Mouse (Mus musculus): ENCODE data around the gene Sdc4.
A peak's percentile ranks its signal among the peaks of the same experiment; 100 is the strongest.

Sdc4 gene

GRCm38 (mm10) chr2:164449341-164450042 is 5.8 kb upstream of the Sdc4 start:
- DNase-seq (ENCODE audit: low read depth, low spot score) = no peak

- no peak for DNase-seq (ENCODE audit: low read depth, low spot score)
Observed at GRCm38 (mm10) chr2:164448921-164449320, 5.2 kb upstream of the Sdc4 start.

- no peak for DNase-seq (ENCODE audit: low read depth, low spot score)
Observed at GRCm38 (mm10) chr2:164448140-164448539, 4.5 kb upstream of the Sdc4 start.

DNA sequence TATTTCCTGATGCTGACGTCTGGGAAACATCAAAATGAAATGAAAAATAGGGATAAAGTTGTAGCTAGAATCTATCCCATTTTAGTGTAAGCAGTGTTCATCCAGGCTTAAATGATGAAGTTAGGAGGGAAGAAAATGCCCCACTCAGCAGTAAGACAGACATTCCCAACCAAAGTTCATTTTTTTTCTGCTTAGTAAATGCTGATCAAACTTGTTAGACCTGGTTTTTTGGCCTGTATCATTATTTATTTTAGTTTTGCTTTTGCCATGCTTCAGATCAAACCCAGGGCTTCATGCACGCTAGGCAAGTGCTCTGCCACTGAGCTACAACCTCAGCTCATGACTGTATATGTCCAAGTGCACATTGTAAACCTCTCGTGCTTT is 2.4 kb upstream of the Sdc4 start:
- DNase-seq (ENCODE audit: low read depth, low spot score) = no peak

DNA sequence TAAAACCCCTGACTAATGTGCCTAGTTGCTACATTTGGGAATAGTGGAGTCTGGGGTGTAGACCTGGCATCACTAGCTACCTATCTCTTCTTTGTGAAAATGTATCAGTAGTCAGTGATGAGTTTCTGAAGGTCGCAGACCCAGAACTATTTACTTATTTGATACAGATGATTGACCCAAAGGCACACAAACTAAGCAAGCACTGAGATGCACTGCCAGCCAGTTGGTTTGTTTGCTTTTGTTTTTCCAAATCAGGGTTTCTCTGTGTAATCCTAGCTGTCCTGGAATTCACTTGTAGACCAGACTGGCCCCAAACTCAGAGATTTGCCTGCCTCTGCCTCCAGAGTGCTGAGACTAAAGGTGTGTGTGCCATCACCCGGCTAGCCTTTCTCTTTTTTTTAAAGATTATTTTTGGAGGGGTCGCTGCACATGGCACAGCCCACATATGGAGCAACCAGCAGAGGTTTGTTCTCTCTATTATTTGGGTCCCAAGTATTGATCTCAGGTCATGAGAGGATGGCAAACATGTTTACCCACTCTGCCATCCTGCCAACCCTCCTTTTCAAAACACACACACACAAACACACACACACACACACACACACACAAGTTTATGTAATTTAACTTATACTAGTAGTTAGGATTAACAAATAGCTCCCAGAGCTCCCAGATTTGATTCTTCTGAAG is 1.9 kb upstream of the Sdc4 start:
- no peak for DNase-seq (ENCODE audit: low read depth, low spot score)

- DNase-seq (ENCODE audit: low read depth, low spot score) = no peak
Observed at GRCm38 (mm10) chr2:164444701-164445100, 1.0 kb upstream of the Sdc4 start.

DNA sequence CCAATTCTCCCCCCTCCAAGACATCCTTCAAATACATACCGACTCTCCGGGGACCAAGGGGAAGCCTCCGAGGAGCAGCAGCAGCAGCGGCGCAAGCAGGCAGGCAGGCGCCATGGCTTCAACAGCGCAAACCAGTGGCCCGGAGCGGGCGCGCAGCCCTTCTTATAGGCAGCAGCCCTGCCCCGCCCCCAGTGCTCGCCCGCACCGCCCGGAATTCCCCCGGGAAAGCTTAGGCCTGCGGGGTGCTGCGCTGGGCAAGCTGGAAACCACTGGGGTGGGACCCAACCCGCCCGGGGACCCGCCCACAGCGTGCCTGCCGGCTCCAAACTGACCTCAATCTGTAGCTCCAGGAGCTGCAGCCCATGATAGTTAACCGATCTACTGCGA is 643 bp downstream of the Sdc4 start:
- peak; percentile 78 for DNase-seq (ENCODE audit: low read depth, low spot score)

DNA sequence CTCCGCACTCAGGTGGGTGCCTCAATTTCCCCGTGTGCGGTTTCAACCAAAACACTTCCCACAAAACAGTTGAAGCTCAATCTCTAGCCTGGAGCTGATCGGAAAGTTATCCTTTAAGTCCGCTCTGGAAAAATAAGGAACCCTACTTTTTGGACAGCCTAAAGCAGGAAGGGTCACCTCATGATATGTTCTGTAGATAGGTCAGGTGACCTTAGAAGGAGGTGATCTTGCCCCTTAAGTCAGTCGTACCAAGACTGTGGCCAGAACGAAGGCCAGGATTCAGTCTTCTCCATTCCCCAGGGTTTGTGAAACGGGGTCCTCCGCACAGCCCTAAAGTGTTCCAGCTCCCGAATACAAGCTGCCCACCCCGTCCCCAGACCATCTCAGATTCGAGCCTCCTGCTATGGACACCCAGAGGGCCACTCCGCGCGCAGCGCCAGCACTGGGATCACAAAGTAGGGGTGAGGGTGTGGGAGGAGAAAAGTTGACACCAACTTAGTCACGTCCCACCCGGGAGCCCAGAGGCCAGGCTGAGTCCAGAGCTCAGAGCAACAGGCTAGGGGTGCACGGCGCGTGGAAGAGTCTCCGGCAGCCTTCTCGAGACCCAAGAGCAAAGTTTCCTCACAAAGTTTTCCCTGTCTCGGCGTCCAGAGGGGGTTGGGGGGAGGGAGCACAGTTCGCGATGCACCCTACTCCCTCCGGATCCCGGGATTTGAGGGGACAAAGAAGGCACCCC is 1.2 kb downstream of the Sdc4 start:
- no peak for DNase-seq (ENCODE audit: low read depth, low spot score)

DNA sequence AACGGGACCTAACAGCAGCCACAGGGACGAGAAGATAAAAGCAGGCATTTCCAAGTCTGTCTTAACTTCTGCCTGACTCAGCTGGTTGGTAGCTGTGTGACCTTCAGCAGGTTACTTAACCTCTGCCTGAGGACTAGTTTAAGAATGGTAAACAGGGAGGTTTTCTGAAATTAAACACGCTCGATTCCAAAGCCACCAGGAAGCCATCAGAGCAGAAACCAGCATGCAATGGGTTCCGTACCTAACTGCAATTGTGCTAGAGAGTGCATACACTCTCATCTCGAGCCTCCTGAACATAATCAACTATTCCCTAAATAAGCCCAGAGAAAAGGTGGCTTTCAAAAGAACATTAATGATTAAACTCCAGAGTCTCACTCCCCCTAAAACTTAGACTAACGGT is 2.0 kb downstream of the Sdc4 start:
- DNase-seq (ENCODE audit: low read depth, low spot score) = no peak

DNA sequence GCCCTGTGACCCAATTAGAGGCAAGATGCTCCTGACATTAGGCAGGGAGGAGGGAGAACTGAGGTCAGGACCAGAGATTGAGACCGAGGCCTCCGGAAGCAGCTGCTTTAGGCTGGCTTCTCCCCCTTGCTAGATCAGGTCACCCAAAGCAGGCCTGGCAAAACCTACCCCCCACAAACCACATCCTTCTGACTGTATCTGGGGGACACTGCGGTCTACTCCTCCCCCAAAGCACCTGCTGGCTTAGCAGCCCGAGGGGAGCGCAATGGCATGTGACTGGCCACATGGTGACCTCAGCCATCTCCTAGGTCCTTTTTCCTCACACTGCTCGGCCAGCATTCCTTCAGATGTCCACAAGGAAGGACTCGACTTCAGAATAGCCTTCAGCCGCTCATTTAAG is 2.5 kb downstream of the Sdc4 start:
- DNase-seq (ENCODE audit: low read depth, low spot score) = peak; percentile 61

- DNase-seq (ENCODE audit: low read depth, low spot score) = no peak
Observed at GRCm38 (mm10) chr2:164440314-164440713, 3.4 kb downstream of the Sdc4 start.

DNA sequence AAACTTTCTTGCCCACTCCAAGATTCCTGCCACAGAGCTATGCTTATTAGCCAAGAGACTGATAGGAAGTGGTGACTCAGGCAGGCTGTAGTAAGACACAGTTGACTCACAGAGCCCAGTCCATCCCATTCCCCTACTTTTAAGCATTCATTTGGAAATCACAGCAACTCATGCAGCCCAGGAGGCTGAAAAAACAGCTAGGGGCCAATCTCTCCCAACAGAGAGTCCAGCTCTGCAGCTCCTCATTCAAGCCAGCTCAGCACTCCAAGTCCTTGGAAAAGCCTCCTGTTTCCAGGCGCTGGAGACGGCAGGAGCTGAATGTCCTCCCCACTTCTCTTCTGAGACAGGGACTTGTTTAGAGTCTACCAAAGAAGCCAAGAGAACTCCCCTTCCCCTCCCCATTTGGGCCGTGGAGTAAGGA is 4.7 kb downstream of the Sdc4 start:
- DNase-seq (ENCODE audit: low read depth, low spot score) = no peak

- DNase-seq (ENCODE audit: low read depth, low spot score) = no peak
Observed at GRCm38 (mm10) chr2:164438257-164438656, 5.4 kb downstream of the Sdc4 start.

- no peak for DNase-seq (ENCODE audit: low read depth, low spot score)
Observed at GRCm38 (mm10) chr2:164437710-164438109, 6.0 kb downstream of the Sdc4 start.

- DNase-seq (ENCODE audit: low read depth, low spot score) = peak; percentile 79
Observed at GRCm38 (mm10) chr2:164436961-164437360, 6.7 kb downstream of the Sdc4 start.

DNA sequence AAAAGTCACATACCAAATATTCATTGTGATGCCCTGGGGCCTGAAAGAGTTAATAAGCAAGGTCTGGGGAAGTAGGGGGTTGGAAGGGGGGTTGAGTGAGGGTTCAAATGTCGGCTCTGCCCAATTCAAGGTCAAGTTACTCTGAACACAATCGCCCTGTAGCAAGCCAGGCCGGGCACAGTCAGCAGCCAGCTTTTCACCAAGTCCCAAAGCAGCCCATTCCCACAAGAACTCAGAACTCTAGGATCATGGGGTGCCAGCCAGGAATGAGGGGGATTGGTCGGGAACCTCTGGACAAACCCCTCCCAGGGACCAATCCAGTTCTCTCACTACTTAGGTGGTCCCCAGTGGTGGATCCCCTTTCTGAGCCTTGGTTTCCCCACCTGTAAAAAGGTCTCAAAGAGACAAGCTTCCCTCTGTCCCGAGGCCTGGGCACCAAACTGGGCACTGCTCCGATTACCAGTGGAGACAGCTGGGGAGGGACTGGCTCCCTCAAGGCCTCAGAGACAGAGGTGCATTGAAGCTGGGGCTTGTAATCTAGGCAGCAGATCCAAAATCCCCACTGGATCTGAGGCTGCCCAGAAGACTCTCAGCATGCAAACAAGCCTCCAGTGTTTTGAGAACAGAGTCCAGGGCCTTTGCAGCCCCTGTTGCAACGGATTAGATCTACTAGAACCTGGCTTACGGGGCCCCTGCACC is 7.3 kb downstream of the Sdc4 start:
- DNase-seq (ENCODE audit: low read depth, low spot score) = no peak

DNA sequence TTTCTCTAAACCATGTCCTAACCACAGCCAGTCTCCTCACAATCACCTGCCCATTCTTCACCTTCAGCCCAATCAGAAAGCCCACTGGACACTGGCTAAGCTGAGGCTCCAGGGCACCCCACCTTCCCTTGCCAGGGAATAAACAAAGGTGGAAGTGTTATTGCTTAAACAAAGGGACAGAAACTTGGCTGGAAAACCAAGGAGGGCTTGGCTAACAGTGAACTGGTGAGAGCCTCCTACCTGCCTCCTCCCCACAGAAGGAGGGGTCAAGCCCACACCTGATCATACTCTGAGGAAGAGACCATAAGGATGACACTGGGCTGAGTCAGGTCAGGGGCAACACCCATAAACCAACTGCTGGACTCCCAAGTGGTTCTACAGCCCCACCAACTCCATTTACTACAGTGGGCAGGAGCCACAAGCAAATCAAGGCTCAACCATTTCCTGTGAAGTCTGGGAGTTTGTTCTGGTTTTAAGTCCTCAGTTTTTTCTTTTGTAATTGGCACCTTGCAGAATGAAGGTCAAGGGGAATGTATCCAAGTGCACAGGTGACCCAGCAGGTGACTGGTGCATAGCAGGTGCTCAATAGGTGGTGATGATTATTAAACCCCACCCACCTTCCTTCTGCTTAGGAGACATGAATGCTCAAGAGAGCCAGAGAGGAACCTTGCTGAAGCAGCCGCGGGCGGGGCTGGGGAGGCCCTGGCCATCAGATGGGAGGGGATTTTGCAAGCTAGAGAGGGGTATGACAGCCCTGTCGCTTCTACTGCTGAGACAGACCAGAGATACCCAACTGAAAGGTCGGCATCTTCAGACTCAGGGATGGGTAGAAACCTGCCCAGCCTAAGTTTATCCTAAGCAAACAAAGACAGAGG is 8.2 kb downstream of the Sdc4 start:
- no peak for DNase-seq (ENCODE audit: low read depth, low spot score)

DNA sequence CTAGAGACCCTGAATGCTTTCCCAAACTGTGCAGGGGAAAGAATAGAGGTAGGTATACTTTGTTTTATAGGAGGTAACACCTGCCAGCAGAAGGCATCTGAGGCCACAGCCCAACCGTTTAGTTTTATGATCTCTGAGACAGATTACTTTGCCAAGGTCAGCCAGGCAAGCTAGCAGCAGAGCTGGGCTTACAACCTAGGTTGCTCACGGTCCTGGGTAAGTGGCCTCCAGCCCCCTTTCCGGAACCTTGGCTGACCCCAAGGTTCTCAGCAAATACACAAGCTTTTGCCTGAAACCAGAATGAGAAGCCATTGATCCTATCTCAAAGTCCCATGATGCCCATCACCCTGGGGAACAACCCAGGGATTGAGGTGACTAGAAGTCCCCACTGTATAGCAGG is 9.0 kb downstream of the Sdc4 start:
- no peak for DNase-seq (ENCODE audit: low read depth, low spot score)

- DNase-seq (ENCODE audit: low read depth, low spot score) = no peak
Observed at GRCm38 (mm10) chr2:164433278-164433895, 10.3 kb downstream of the Sdc4 start.

GRCm38 (mm10) chr2:164432541-164433191 is 11.0 kb downstream of the Sdc4 start:
- DNase-seq (ENCODE audit: low read depth, low spot score) = peak; percentile 70

Measured in skeletal muscle tissue, adult 2 months (tissue).